Comparison of ENCODE assay signal across 7 mouse cellular contexts in the genomic region with DNA sequence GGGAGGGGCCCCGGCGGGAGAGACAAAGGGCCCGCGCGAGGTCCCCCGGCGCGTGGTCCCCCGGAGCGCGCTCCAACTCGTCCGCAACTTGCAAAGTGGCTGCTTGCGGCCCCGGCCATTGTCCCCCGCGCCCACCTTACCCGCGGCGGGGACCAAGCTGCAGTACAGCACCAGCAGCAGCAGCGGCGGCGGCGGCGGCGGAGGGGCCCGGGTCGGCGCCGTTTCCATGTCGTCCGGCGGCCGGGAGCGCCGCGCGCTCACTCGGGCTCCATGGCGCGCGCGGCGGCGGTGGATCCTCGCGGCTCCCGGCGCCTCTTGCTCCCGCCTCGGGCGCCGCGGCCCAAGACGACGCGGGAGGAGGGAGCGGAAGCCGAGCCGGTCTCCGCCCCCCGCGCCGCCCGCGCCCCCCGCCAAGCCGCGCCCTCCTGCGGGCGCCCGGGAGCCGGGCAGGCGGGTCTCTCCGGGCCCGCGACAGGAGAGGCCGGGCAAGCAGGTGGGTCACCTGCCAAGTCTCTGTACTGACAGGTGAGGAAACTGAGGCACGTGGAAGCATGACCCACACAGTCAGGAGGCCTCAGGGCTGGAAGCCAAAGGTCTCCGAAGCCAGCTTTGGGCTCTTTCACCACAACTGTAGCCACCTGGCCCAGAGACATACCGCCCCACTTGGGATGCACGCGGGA. TPM values are rescaled to one million over a fixed set of nuclear protein-coding genes. Genes with fewer than 3 reads are reported as not detected.
DNase-seq lines count a peak whose midpoint lies in the region; ATAC-seq and TF ChIP-seq lines count a peak whose summit lies in the region.

TSS of gene Lrp5 (minus strand) at position 350 of the 680 bp plus-strand sequence.

- no peaks in the 10 kb centered on the region; the same call in 1 of the 2 replicates for H3K27me3 ChIP-seq in ES-Bruce4 (ENCODE audit: control insufficient read depth, insufficient read depth, low read length, poor library complexity, severe bottlenecking)
- peaks cover 8% of the 10 kb centered on the region for H3K27me3 ChIP-seq in forebrain, embryonic 13.5 days
- H3K27me3 ChIP-seq in limb, embryonic 12.5 days, result no peaks in the 10 kb centered on the region
- peaks cover 23% of the 10 kb centered on the region for H3K27me3 ChIP-seq in midbrain, embryonic 12.5 days

- ATAC-seq in forebrain, embryonic 13.5 days, result peak; percentile 71
- no peak for ATAC-seq in limb, embryonic 12.5 days (ENCODE audit: insufficient number of reproducible peaks, insufficient read depth, low FRiP score, low TSS enrichment, low read depth)
- ATAC-seq in midbrain, embryonic 12.5 days (ENCODE audit: low FRiP score, low read depth), result peak; percentile 65

- peak; percentile 38 for TF ChIP-seq POLR2A in ES-Bruce4 (IDR thresholded peaks at IDR 0.05; ENCODE audit: insufficient read depth, low read length)

- H3K4me2 ChIP-seq in forebrain, embryonic 13.5 days, result peak within 1 kb of the TSS; percentile 98
- peak within 1 kb of the TSS; percentile 98 for H3K4me2 ChIP-seq in limb, embryonic 12.5 days
- H3K4me2 ChIP-seq in midbrain, embryonic 12.5 days (replicated peaks), result peak within 1 kb of the TSS; percentile 93

- H3K9me3 ChIP-seq in ES-Bruce4 (replicated peaks; ENCODE audit: control insufficient read depth, insufficient read depth, low read length, poor library complexity, severe bottlenecking), result no peaks in the 10 kb centered on the region
- H3K9me3 ChIP-seq in forebrain, embryonic 13.5 days (replicated peaks), result no peaks in the 10 kb centered on the region
- no peaks in the 10 kb centered on the region for H3K9me3 ChIP-seq in limb, embryonic 12.5 days
- no peaks in the 10 kb centered on the region for H3K9me3 ChIP-seq in midbrain, embryonic 12.5 days

- no peak for TF ChIP-seq CTCF in ES-Bruce4 (IDR thresholded peaks at IDR 0.05; ENCODE audit: low read depth, low read length)

- peak within 1 kb of the TSS; percentile 83 for H3K4me3 ChIP-seq in ES-Bruce4 (ENCODE audit: low read depth, low read length)
- peak within 1 kb of the TSS; percentile 89 for H3K4me3 ChIP-seq in forebrain, embryonic 13.5 days
- peak within 1 kb of the TSS; percentile 97 for H3K4me3 ChIP-seq in limb, embryonic 12.5 days (replicated peaks)
- peak within 1 kb of the TSS; percentile 79 for H3K4me3 ChIP-seq in midbrain, embryonic 12.5 days

- DNase-seq in ZHBTc4 (ENCODE audit: low read depth, low spot score), result peak; percentile 60
- peak; percentile 78 to 83 for DNase-seq in heart, postnatal 36 days
- peak; percentile 33 to 62 for DNase-seq in thymus, postnatal 10 days (ENCODE audit: low spot score in 2 of 2)

- H3K27ac ChIP-seq in ES-Bruce4 (ENCODE audit: insufficient read depth, low read length), result no peak within 1 kb of the TSS
- no peak within 1 kb of the TSS for H3K27ac ChIP-seq in forebrain, embryonic 13.5 days
- H3K27ac ChIP-seq in limb, embryonic 12.5 days, result peak within 1 kb of the TSS; percentile 94
- H3K27ac ChIP-seq in midbrain, embryonic 12.5 days (replicated peaks), result no peak within 1 kb of the TSS; the same call in 1 of the 2 replicates

- no peak for TF ChIP-seq EP300 in ES-Bruce4 (IDR thresholded peaks at IDR 0.05; ENCODE audit: insufficient read depth, low read depth, low read length)

- H3K4me1 ChIP-seq in ES-Bruce4 (ENCODE audit: control insufficient read depth, insufficient read depth, low read length), result peaks cover 6% of the 10 kb centered on the region
- peaks cover 38% of the 10 kb centered on the region for H3K4me1 ChIP-seq in forebrain, embryonic 13.5 days
- H3K4me1 ChIP-seq in limb, embryonic 12.5 days (replicated peaks), result peaks cover 54% of the 10 kb centered on the region
- peaks cover 34% of the 10 kb centered on the region for H3K4me1 ChIP-seq in midbrain, embryonic 12.5 days

- peak within 1 kb of the TSS; percentile 95 for H3K9ac ChIP-seq in ES-Bruce4 (ENCODE audit: low read depth, poor library complexity, severe bottlenecking)
- peak within 1 kb of the TSS; percentile 87 for H3K9ac ChIP-seq in forebrain, embryonic 13.5 days
- peak within 1 kb of the TSS; percentile 96 for H3K9ac ChIP-seq in limb, embryonic 12.5 days (replicated peaks)
- H3K9ac ChIP-seq in midbrain, embryonic 12.5 days (replicated peaks), result peak within 1 kb of the TSS; percentile 82

- intact Hi-C loops in heart, postnatal 36 days (cut with DNase I), result loop anchor here (2.0 to 5.0 kb wide), 2 partner anchors 22 to 44 kb away; partner anchors contain the start of gene 1810055G02Rik

- under 1% methylated on average over 71 of the region's 83 CpGs for WGBS in forebrain, embryonic 13.5 days
- WGBS in limb, embryonic 12.5 days, result 1% methylated on average over 79 of the region's 83 CpGs
- under 1% methylated on average over 49 of the region's 83 CpGs for WGBS in midbrain, embryonic 12.5 days

- H3K36me3 ChIP-seq in ES-Bruce4 (ENCODE audit: control insufficient read depth, insufficient read depth, low read length, poor library complexity, severe bottlenecking), result no peaks in the 10 kb centered on the region
- H3K36me3 ChIP-seq in forebrain, embryonic 13.5 days (ENCODE audit: poor library complexity, severe bottlenecking), result no peaks in the 10 kb centered on the region
- H3K36me3 ChIP-seq in limb, embryonic 12.5 days, result 0 out of 2 replicates have a peak, but pooled peaks cover 3% of the 10 kb centered on the region
- H3K36me3 ChIP-seq in midbrain, embryonic 12.5 days, result no peaks in the 10 kb centered on the region

RNA-seq across cellular contexts. Expression of gene Lrp5, which starts in this region (rescaled TPM):
- 38.6 and 40.2 TPM in 2 replicates for polyA plus RNA-seq in ES-Bruce4 (2011; ENCODE audit: insufficient read depth, insufficient read length, low read depth, missing spikeins)
- 2.0 and 2.2 TPM in 2 replicates for polyA plus RNA-seq in forebrain, embryonic 13.5 days (2015; fragmentation: Nextera tagmentation; extraction: Ambion mirVana)
- 10 to 100 TPM; 51.3 to 60.3 TPM for total RNA-seq in heart, postnatal 36 days (2021)
- 7.7 and 8.4 TPM in 2 replicates for polyA plus RNA-seq in limb, embryonic 12.5 days (2016; fragmentation: Nextera tagmentation; extraction: Ambion mirVana)
- 3.0 and 3.2 TPM in 2 replicates for polyA plus RNA-seq in midbrain, embryonic 12.5 days (2016; fragmentation: Nextera tagmentation; extraction: Ambion mirVana)
